In the genomic region with DNA sequence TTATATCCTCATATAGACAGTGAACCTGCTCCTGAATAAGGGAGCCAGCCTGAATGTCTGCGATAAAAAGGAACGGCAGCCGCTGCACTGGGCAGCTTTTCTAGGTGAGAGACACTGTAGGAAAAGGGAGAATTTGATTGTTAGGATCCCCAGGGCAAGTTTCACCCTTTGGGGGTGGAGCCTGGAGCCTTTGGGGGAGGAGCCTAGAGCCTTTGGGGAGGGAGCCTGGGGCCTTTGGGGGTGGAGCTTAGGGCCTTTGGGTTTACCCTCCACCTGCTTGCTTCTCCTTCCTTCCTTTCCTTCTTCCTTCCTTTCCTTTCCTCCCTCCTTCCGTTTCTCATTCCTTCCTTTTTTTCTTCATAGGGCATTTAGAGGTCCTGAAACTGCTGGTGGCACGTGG, we compare ENCODE assay signal across 17 mouse cellular contexts. TPM values are rescaled to one million over a fixed set of nuclear protein-coding genes. Genes with fewer than 3 reads are reported as not detected.
DNase-seq lines count a peak whose midpoint lies in the region; ATAC-seq lines count a peak whose summit lies in the region.
"Had no signal": no experiment of that assay in that cellular context is flagged by ENCODE, and none has a peak within 500 bp of the region (broad histone marks: within the 10 kb centered on the region; RNA-seq: fewer than 3 reads in every experiment).

No protein-coding gene starts in this region.

- H3K4me1 ChIP-seq in midbrain, embryonic 10.5 days, result peaks cover 30% of the 10 kb centered on the region
- peaks cover 27% of the 10 kb centered on the region for H3K4me1 ChIP-seq in midbrain, embryonic 15.5 days

- ATAC-seq in midbrain, embryonic 15.5 days (replicated peaks), result no peak
- ATAC-seq: activated CD4-positive, CD25-positive, alpha-beta regulatory T cell, adult 4 months; forebrain, embryonic 16.5 days had no signal

- DNase-seq in adrenal gland, postnatal 10 days, result peak; percentile 57
- no peak for DNase-seq in adrenal gland, adult 18-20 months (ENCODE audit: low spot score in 2 of 2)
- DNase-seq in midbrain, embryonic 10.5 days (ENCODE audit: low spot score), result no peak
- DNase-seq in kidney, postnatal 10 days, result peak; percentile 52
- peak; percentile 42 for DNase-seq in retina, postnatal 1 day
- DNase-seq in left cerebral cortex, adult 11 months (ENCODE audit: low spot score), result no peak
- no peak for DNase-seq in layer of hippocampus, postnatal 10 days (ENCODE audit: low spot score in 2 of 2)
- DNase-seq: lung, adult 2 months had no signal

- 0 out of 2 replicates have a peak overlapping the region, but pooled peaks have one; percentile 9 for H3K4me3 ChIP-seq in midbrain, embryonic 10.5 days
- H3K4me3 ChIP-seq in midbrain, embryonic 15.5 days, result no peak overlapping the region
- H3K4me3 ChIP-seq: hindbrain, embryonic 15.5 days had no signal

- no peak overlapping the region for H3K27ac ChIP-seq in midbrain, embryonic 10.5 days (replicated peaks)
- no peak overlapping the region for H3K27ac ChIP-seq in midbrain, embryonic 15.5 days
- H3K27ac ChIP-seq: hindbrain, embryonic 15.5 days had no signal

- WGBS in midbrain, embryonic 10.5 days, result 89% methylated on average over 5 of the region's 5 CpGs
- WGBS in midbrain, embryonic 15.5 days, result 84% methylated on average over 5 of the region's 5 CpGs

- H3K9me3 ChIP-seq in midbrain, embryonic 10.5 days (replicated peaks), result no peaks in the 10 kb centered on the region
- H3K9me3 ChIP-seq in midbrain, embryonic 15.5 days, result no peaks in the 10 kb centered on the region
- H3K9me3 ChIP-seq: hindbrain, embryonic 15.5 days had no signal

- no peak overlapping the region for H3K4me2 ChIP-seq in midbrain, embryonic 15.5 days
- H3K4me2 ChIP-seq: hindbrain, embryonic 15.5 days had no signal

- H3K36me3 ChIP-seq in midbrain, embryonic 10.5 days, result peaks cover 78% of the 10 kb centered on the region
- peaks cover 49% of the 10 kb centered on the region for H3K36me3 ChIP-seq in midbrain, embryonic 15.5 days (replicated peaks)

- H3K27me3 ChIP-seq in midbrain, embryonic 10.5 days (ENCODE audit: low read depth, poor library complexity, severe bottlenecking), result no peaks in the 10 kb centered on the region
- no peaks in the 10 kb centered on the region for H3K27me3 ChIP-seq in midbrain, embryonic 15.5 days (replicated peaks)
- H3K27me3 ChIP-seq: hindbrain, embryonic 15.5 days had no signal

- H3K9ac ChIP-seq in midbrain, embryonic 15.5 days, result no peak overlapping the region
- H3K9ac ChIP-seq: hindbrain, embryonic 15.5 days had no signal

RNA-seq across cellular contexts. Expression of gene Ankrd52, which starts 3.6 kb away (rescaled TPM):
- total RNA-seq in adrenal gland, postnatal 10 days (2021), result 10 to 100 TPM; 53.3 to 57.8 TPM
- total RNA-seq in adrenal gland, adult 18-20 months (2021), result 10 to 100 TPM; 61.7 to 61.8 TPM
- polyA plus RNA-seq in midbrain, embryonic 10.5 days (2016; fragmentation: Nextera tagmentation; extraction: Ambion mirVana), result 9.0 and 9.2 TPM in 2 replicates
- polyA plus RNA-seq in midbrain, embryonic 15.5 days (2015; fragmentation: Nextera tagmentation; extraction: Ambion mirVana), result 15.0 and 15.6 TPM in 2 replicates
- 10 to 100 TPM; 79.0 to 80.3 TPM for total RNA-seq in layer of hippocampus, postnatal 10 days (2021)

RNA-seq across cellular contexts. Expression of gene Coq10a, which starts 11.8 kb away (rescaled TPM):
- total RNA-seq in adrenal gland, postnatal 10 days (2021), result 100 to 1,000 TPM in 1 of 2 experiments, 10 to 100 TPM in 1; 99.9 to 128 TPM
- 10 to 100 TPM; 79.8 to 90.2 TPM for total RNA-seq in adrenal gland, adult 18-20 months (2021)
- polyA plus RNA-seq in midbrain, embryonic 10.5 days (2016; fragmentation: Nextera tagmentation; extraction: Ambion mirVana), result 13.2 and 18.8 TPM in 2 replicates
- polyA plus RNA-seq in midbrain, embryonic 15.5 days (2015; fragmentation: Nextera tagmentation; extraction: Ambion mirVana), result 42.6 and 44.2 TPM in 2 replicates
- total RNA-seq in layer of hippocampus, postnatal 10 days (2021), result 10 to 100 TPM; 55.6 to 58.8 TPM

RNA-seq across cellular contexts. Expression of gene Slc39a5, which starts 20.5 kb away (rescaled TPM):
- 1 to 10 TPM; 2.3 to 5.9 TPM for total RNA-seq in adrenal gland, postnatal 10 days (2021)
- under 1 TPM in 1 of 2 experiments, not detected in 1; 0.16 TPM for total RNA-seq in adrenal gland, adult 18-20 months (2021)
- 0.06 and 0.19 TPM in 2 replicates for polyA plus RNA-seq in midbrain, embryonic 10.5 days (2016; fragmentation: Nextera tagmentation; extraction: Ambion mirVana)
- not detected in 2 replicates for polyA plus RNA-seq in midbrain, embryonic 15.5 days (2015; fragmentation: Nextera tagmentation; extraction: Ambion mirVana)
- under 1 TPM; 0.22 to 0.53 TPM for total RNA-seq in layer of hippocampus, postnatal 10 days (2021)
- total RNA-seq: left cerebral cortex, adult 18-20 months; monocyte, adult 5-6 weeks had no signal
- polyA plus RNA-seq: activated CD4-positive, CD25-positive, alpha-beta regulatory T cell, adult 4 months; C2C12; embryonic facial prominence, embryonic 11.5 days; lung, adult 2 months; urinary bladder, adult 2 months had no signal

RNA-seq across cellular contexts. Expression of gene Nabp2, which starts 30.7 kb away (rescaled TPM):
- 10 to 100 TPM; 58.0 to 59.9 TPM for total RNA-seq in adrenal gland, postnatal 10 days (2021)
- total RNA-seq in adrenal gland, adult 18-20 months (2021), result 10 to 100 TPM; 74.3 to 75.2 TPM
- 149 and 151 TPM in 2 replicates for polyA plus RNA-seq in midbrain, embryonic 10.5 days (2016; fragmentation: Nextera tagmentation; extraction: Ambion mirVana)
- 146 and 147 TPM in 2 replicates for polyA plus RNA-seq in midbrain, embryonic 15.5 days (2015; fragmentation: Nextera tagmentation; extraction: Ambion mirVana)
- 10 to 100 TPM; 94.1 to 94.2 TPM for total RNA-seq in layer of hippocampus, postnatal 10 days (2021)

RNA-seq across cellular contexts. Expression of gene Rnf41, which starts 30.9 kb away (rescaled TPM):
- 10 to 100 TPM; 37.4 TPM for total RNA-seq in adrenal gland, postnatal 10 days (2021)
- total RNA-seq in adrenal gland, adult 18-20 months (2021), result 10 to 100 TPM; 40.0 to 42.2 TPM
- polyA plus RNA-seq in midbrain, embryonic 10.5 days (2016; fragmentation: Nextera tagmentation; extraction: Ambion mirVana), result 42.0 and 49.2 TPM in 2 replicates
- polyA plus RNA-seq in midbrain, embryonic 15.5 days (2015; fragmentation: Nextera tagmentation; extraction: Ambion mirVana), result 105 and 107 TPM in 2 replicates
- 10 to 100 TPM; 76.0 to 78.2 TPM for total RNA-seq in layer of hippocampus, postnatal 10 days (2021)

Comparison
In these comparisons a context has a peak if more than half of its experiments do, and no peak if none do; other contexts are left out.
1. DNase-seq: peak in adrenal gland, postnatal 10 days (single experiment), kidney, postnatal 10 days (single experiment) and retina, postnatal 1 day (single experiment); none in adrenal gland, adult 18-20 months (0 of 2), midbrain, embryonic 10.5 days (single experiment), left cerebral cortex, adult 11 months (single experiment) and layer of hippocampus, postnatal 10 days (0 of 2).